Mouse (Mus musculus) left cerebral cortex, adult 8-10 months (tissue): ENCODE measurements around the gene Rbfox2. TPM values are rescaled to one million over a fixed set of nuclear protein-coding genes. Genes with fewer than 3 reads are reported as not detected.
A peak's percentile ranks its signal among the peaks of the same experiment; 100 is the strongest.
"Not testable (repeated sequence)": the region's sequence is repeated elsewhere in the genome, so short reads cannot be mapped to it uniquely, and the experiment has no call there.

Experiments
- DNase-seq, 2 experiments: peaks; one replicate each; pipeline ENCODE4 v3.0.0; 2022; ENCODE audit warnings: low spot score in 2 of 2
- total RNA-seq, 4 experiments: library from RNA; stranded (reverse); gene quantifications; 2 replicates each; pipeline ENCODE4 v1.2.4; 2022

Rbfox2 gene
- total RNA-seq: 100 to 1,000 TPM; 211 to 245 (median 225) TPM

DNA sequence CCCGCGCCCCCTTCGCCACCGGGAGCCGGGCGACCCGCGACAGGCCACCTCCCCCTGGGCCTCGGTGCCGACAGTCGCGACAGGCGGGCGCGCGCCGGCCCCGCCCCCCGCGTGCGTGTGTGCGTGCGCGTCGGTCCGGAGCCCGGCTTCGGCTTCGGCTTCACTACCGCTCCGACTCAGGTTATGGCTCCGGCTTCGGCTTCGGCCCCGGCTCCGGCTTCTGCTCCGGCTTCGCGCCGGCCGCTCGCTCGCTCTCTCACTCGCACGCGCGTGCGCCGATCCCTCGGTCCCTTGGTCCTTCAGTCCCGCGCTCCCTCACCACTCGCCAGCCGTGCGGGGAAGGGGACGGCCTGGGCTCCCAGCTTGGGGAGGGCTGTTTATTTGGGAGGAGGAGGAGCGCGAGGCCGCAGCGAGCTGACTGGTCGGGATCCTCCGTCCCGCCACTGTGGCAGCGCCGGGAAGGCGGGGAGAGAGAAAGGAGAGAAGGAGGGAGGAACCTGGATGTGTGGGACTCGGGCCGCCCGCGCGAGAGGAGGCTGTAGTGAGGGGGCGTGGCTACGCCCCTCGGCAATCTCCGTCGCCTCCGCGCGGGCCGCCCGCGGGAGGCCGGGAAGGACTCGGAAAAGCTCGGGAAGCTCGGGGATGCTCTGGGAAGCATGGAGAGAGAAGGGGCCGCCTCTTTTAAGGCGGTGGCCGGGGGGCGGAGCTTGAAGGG, at the start of gene Rbfox2:
Gene Rbfox2 (minus strand): TSS at position 458 of the 715 bp plus-strand sequence.
- DNase-seq: peak; percentile 76 to 90

DNA sequence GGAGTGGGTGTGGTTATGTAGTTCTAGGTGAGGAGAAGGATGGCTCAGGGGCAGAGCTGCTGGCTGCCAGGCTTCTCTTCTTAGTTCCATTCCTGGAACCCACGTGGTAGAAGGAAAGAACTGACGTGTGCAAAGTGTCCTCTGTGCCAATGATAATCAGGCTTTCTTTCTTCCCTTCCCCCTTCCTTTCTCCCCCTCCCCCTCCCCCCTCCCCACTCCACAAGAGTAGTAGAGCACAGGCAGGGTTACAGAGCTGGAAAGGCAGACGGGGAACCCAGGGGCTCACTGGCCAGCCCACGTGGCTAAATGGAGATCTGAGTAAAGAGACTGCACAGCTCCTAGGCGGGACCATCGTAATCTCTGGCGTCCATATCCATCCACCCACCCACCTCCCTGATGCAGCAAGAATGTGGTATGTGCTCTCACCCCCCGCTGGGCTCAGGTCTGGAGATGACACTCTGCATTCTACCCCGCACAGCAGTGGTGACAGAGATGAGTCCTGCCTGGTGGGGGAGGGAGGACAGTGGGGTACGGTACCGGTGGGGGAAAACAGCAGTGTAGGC, 49.5 kb upstream of the Rbfox2 start:
- peak in 1 of 2 experiments; percentile 83 for DNase-seq

DNA sequence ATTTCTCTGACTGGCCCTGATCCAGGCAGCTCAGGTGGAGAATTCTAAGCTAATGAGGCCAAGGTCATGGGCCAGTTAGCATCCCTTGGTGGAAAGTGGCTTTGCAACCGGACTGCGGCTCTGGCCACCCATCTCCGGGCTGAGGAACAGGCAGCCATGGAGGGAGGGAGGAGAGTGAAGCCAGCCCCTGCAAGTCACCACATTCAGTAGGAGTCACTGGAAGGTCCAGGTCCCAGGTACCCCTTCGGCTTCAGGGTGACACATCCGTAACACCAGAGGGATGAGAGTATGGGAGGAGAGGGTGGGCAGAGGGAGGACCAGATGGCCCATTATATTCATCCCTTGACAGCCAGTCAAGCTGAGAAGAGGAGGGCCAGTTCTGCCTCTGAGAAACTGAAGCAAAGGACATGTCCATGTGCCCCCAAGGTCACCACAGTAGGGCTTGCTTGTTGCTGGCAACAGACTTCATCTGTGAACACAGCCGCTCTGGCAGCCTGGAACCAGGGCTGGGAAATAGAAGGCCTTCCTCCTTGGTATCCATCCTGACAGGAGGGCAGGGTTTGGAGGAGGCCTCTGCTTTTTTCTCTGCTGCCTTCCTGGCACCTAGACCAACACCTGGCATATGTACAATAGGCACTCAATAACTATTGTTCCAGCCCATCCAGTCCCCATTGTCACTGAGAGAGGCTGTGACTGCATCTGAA, 48.2 kb upstream of the Rbfox2 start:
- DNase-seq: no peak

DNA sequence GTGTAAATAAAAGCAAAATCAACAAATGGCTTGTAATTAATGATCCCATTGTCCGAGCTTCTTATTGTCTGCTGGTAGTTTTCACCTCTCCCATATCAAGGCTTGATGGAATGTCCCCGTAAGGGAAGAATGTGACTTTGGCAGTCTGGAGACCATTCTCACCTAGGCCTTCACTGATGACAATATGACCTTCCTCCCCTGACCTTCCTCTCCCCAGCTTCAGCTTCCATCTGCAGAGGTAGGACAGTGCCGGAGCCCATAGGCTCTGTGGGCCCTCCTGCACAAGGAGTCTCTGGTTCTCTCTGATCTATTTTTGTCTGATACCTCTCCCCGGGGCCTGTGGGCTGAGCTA, 47.7 kb upstream of the Rbfox2 start:
- DNase-seq: no peak

DNA sequence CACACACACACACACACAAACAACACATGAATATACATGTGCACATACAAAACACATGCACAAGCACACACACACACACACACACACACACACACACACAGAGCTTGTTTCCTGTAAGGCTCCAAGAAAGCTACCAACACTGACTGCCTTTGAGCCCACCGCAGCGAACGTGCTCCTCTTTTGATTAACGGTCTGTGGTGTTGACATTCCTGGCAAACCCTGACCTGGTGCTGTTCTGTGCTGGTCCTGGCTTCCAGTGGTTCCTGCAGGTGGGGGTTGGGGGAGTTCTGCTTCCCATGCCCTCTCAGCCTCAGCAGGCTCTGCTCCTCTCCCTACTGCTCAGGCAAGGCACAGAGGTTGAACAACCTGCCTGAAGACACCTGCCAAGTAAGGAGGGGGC, 47.0 kb upstream of the Rbfox2 start:
- no peak for DNase-seq

DNA sequence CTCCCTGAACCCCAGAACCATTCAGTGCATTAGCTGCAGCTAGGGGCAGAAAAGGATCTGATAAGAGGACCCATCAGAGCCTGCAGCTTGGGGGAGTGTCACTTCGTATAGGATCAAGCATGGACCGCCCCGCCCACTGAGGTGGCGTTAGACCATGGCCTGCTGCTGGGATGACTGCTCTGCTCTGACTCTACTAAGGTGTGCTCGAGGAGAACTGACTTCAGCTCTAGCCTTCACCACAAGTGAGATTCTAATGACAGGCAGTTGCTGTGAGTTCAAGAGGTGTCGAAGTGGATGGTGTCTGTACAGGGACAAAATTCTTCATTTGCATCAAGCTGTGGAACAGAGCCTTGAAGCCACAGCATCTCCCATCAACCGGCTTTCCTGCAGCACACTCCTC, 46.1 kb upstream of the Rbfox2 start:
- no peak for DNase-seq

DNA sequence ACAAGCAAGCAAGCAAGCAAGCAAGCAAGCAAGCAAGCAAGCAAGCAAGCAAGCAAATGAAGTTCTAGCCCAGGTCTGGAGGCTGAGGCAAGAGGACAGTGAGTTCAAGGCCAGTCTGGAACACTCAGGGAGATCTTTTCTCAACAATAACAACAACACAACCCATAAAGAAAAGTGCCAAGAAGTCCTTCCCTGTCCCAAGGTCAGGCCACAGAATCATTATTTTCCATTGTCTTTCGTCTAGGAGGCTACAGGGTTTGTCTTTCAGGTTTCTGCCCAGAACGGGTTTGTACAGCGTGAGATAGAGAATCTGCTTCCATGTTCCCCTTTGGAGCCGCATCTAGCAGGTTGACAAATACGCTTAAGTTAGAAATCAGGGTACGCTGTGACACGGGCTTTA, 43.3 kb upstream of the Rbfox2 start:
- DNase-seq: no peak

DNA sequence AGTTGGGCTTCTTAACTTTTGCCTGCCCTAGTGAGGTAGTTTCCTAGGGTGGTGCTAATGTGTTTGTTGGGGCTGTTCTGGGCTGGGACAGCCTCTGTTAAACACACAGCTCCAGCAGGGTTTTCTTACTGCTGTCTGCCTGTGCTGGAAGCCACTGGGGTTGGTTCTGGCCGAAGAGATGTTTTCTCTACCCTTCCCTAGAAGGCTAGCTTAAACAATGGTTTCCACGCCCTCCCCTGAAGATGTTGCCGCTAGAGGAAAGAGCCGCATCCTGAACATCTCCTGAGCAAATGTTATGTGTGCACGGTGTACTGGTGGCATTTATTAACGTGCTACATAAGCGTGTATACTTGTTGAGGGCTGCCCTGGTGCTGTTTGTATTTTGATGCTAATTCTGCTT, 41.3 kb upstream of the Rbfox2 start:
- DNase-seq: no peak

DNA sequence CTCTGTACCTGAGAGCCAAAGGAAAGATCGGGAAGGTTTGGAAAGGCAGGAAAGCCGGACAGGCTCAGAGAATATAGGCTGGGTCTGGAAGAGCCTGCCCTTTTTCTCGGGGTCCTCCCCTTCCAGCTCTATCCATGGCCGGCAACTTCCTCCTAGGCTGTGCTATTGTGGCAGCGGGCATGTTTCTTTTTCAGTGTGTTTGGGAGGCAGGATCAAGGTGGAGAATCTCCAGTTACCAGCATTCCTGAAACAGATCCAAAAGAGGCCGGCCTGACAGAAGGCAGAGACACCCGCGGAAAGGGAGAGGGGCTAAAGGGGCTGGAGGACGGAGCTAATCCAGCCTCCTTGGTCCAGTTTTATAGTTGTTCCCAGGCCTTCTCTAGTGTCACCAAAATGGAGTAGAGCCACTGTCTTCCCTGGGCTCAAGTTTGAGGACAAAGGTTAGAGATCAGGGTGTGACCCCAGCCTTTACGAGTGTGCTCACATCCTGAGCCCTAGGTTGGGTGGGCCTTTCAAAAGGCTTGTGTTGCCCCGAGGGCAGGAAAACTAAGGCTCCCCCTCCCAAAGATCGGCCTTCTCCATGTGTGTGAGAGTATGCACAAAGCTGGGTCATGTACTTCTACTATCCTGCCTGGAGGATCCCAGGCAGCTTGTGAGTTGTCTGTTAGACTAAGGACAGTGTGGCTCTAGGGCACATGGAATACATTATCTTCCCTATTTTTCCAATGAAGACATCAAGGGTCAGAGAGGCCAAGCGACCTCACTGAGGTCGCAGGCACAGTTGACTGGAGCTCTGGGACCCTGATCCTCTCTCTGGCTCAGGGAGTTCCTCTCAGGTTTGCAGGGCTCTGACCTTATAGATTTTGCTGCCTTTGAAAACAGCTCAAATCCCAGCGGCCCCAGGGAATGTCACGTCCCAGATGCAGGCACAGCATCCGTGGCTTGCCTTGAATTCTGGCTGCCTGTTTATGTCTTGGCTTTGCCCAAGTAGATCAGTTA, 37.6 kb upstream of the Rbfox2 start:
- no peak for DNase-seq

DNA sequence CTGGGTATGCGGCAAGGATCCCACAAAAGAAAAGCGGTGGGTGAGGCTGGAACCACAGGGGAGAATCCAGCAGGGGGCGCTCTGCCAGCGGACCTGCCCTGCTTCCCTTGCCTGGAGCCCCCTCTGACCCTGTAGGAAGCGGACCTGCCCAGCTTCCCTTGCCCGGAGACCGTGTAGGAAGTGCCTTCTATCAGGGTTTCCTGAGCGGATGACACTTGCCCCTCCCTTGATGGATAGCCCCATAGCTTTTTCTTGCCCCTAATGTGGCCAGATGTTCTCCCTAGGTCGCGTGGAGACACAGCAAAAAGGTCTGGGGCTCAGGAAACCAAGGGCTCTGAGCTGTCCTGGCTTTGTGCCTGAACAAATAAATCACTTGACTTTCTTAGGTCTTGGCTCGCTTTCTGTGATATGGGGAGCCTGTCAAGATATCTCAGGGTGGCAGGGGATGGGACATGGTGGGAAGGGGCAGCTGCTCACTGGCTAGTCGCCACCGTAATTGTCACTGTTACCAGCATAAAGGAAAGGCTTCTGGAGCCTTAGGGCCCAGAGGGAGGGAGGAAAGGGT, 36.8 kb upstream of the Rbfox2 start:
- DNase-seq: peak in 1 of 2 experiments; percentile 64

DNA sequence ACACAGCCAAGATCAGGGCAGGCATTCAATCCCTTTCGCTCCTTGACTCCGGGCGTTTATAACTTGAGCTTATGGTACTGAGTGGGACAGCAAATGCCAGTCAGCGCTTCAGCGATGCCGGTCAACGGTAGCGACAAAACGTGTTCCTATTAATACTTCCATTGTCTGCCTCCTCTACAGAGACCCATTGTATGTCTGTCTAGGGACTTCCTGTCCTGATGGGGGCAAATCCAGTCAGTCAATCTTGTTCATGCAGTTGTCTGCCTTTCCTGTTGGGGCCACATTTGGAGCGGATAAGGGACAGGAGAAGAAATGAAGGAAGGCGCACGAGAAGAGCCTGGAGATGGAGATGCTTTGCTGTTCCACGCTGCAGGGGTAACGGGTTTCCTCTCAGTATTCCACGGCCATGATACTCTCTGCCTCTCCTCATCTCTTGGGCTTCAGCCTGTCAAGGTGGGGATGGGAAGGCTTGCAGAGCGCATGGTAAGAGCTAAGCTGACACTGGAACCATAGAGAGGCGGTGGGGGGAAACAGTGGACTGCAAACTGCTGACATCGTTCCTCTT, 36.2 kb upstream of the Rbfox2 start:
- no peak for DNase-seq

DNA sequence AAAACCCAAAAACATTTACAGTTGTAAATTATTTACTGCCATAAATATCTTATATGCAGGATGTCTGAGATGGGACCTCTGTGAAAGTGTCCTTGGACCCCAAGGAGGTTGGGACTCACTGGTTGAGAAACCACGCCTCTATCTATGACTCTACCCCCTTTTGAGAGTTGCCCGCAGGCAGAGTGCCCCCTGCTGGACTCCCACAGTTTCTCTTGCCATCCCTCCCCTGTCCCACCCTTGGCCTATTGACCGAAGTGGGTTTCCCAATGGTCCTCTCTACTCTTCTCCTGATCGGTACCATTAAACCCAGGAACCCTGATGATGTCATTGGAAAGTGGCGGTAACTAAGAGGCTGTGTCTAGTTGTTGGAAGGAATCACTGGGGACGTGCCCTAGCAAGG, 35.2 kb upstream of the Rbfox2 start:
- no peak for DNase-seq

DNA sequence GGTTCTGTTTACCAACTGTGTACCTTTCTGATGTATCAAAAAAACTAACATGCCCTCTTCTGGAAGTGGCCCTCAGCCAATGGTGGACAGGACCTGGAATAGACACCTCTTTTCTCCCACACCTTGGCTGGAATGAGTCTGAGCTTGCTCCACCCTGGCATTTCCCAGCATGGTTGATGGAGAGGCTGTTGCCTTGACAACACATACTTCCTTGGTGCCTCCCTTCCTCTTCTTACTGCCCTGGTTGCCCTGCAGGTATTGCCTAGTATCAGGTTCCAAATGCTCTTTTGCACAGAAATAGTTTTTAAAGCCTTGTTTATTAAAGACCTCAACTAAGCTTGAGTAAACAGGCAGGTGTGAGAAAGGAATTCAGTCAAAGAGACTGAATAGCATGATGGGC, 33.8 kb upstream of the Rbfox2 start:
- DNase-seq: no peak

DNA sequence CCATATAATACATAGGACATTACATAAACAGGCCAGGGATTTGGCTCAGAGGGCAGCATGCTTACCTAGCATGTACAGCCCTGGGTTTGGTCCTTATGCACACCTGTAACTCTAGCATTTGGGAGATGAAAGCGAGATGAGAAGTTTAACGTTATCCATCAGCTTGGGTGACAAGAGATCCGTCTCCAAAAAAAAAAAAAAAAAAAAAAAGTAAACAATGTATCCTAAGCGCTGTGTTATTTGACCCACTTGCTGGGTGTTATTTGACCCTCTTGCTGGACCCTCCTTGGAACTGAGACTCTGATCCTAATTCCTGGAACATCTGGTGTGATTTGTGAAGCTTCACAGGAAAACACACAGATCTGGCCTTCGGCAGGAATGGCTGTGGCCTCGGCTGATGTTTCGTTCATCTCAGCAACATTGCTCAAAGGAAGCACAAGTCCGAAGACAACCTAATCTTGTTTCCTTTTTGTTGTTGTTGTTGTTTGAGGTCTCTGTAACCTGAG, 32.2 kb upstream of the Rbfox2 start:
- DNase-seq: no peak

DNA sequence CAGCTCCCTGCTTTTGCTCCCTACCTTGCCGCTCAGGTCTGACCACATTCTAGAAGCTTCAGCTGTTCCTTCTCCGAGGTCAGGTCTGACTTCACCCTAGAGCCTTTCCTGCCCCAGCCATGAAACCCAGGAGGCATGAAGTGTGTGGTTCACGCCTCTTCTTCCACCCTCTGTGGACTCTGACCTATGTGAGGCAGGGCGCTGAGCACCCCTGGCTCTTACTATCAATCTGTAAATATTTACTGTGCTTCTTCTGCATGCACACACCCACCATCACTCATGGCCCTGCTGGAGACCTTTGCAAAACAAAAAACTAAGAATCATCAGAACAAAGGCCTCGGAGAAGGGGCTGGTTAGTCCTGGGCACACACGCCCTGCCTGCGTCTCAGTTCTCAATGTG, 31.6 kb upstream of the Rbfox2 start:
- no peak for DNase-seq

DNA sequence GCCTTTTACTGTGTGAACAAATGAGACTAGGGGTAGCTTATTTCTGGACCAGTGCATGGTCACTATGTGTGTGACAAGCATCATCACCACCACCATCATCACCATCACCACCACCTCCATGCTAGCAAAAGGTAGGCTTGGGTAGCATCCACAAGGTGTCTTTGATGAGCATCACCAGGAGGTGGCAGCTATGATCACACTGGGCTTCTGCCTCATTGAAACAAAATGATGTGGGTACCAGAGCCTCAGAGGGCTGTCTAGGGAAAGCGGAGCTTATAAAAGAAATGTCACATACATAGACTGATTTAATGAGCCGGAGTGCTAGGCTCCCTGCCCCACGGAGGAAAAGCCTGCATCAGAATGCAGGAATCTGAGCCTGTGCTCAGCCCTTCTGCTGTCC, 31.1 kb upstream of the Rbfox2 start:
- DNase-seq: no peak

DNA sequence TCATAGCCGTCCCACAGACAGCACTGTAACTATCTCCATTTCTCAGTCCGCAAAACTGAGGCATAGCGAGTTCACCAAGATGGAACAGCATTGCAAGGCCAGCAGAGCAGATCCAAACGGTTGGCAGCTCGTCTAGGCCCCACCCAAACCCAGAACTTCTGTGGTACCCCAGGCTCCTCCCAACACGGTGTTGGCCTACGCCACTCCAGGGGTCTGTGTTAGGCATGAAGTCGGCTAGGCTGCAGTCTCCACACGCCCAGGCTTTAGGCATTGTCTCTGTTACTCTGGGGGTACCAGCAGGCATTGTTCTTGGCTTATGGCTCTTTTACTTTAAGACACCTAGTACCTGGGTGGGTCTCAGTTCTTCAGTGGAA, 30.2 kb upstream of the Rbfox2 start:
- no peak for DNase-seq

DNA sequence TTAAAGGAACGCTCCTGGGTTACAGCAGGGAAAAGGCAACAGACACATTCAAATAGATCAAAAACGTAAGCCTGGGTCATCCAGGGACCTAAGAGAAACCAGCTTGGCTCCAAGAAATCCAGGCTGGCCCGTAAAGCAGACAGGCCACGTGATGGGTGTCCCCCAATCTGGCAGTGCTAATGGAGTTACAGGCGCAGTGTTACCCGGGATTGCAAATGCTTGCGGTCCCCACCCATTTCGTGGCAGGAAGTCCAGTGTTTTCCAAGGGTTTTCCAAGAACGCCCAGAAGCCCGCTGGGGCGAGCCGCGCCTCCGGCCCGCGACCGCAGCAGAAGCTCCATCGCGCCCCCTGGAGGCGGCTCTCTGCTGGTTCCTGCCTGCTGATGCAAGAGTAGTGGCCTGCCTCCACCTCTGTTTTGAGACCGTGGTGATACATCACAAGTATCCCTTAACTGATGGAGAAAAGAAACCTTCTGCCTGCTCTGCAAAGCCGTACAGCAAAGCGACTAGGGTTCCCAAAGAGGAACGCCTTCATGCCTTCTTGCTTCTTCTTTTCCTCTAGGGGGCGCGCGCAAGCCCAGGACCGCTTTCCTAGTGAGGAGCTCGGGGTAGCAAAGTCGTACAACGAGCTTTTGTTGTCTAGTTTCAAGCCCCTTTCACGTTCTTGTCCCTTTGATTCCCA, 29.6 kb upstream of the Rbfox2 start:
- peak; percentile 69 to 83 for DNase-seq

DNA sequence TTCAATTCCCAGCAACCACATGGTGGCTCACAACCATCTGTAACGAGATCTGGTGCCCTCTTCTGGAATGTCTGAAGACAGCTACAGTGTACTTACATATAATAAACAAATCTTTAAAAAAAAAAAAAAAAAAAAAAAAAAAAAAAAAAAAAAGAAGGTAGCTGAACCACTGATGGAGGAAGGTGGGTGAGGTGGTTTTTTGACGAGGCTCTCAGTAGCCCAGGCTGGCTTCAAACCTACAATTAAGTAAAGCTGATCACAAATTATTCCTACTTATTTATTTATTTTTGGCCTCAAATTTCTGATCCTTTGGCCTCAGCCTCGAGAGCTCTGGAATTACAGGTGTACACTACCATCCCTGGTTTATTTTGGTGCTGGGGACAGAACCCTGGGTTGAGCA, 28.4 kb upstream of the Rbfox2 start:
- not testable (repeated sequence) for DNase-seq
